1 mouse cellular context compared by ENCODE assay signal in the genomic region with DNA sequence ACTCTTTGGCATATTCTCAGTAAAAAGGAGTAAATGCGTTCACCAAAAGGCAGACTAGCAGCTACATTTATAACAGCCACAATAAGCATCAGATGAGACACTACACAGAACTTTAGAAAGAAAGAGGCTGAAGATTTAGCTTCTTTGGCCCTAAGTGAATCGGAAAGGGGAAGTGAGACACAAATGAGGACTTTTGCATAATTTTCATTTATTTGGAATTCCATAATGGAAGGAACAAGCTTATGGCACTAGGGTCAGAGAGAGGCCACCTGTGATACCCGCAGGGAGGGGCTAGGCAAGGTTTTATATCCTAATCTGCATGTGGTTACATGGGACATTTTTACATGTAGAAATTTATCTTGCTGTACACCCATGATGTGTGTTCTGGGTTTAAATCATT.
TF ChIP-seq lines count a peak whose summit lies in the region.

No protein-coding gene starts in this region.

TF ChIP-seq in CH12.LX, 34 proteins besides CTCF, POLR2A, EP300 and RAD21:
- TF ChIP-seq KAT2A (IDR thresholded peaks at IDR 0.05; ENCODE audit: insufficient replicate concordance, low read length) = no peak
- TF ChIP-seq TBP (conservative IDR thresholded peaks at IDR 0.05; ENCODE audit: low read depth, low read length) = 0 out of 2 replicates have a peak, but pooled peaks have one; percentile 11
- peak; percentile 62 for TF ChIP-seq IRF4 (IDR thresholded peaks at IDR 0.05; ENCODE audit: low read depth, low read length)
- TF ChIP-seq ETS1 (conservative IDR thresholded peaks at IDR 0.05; ENCODE audit: low read depth, low read length) = no peak
